Mouse (Mus musculus) erythroblast, embryonic 14.5 days (primary cell): Measurements from ENCODE around the gene Pitpnc1.

ENCODE experiments used
- GATA1 ChIP-seq: IDR thresholded peaks from 2 replicates; pipeline ENCODE4 v1.6.1; 2012; ENCODE audit warnings: low read length, inconsistent platforms, mixed read lengths
- TAL1 ChIP-seq: IDR thresholded peaks from 3 replicates; pipeline ENCODE4 v1.6.1; 2012; ENCODE audit warnings: low read length, inconsistent platforms, mixed read lengths

- TF ChIP-seq GATA1 (no peak), TAL1 (no peak)
These were observed 5.5 kb downstream of the Pitpnc1 start for GRCm38 (mm10) chr11:107465041-107465440.
